Mouse (Mus musculus): Measurements from ENCODE around the gene Gm28038.

Gm28038 gene

DNA sequence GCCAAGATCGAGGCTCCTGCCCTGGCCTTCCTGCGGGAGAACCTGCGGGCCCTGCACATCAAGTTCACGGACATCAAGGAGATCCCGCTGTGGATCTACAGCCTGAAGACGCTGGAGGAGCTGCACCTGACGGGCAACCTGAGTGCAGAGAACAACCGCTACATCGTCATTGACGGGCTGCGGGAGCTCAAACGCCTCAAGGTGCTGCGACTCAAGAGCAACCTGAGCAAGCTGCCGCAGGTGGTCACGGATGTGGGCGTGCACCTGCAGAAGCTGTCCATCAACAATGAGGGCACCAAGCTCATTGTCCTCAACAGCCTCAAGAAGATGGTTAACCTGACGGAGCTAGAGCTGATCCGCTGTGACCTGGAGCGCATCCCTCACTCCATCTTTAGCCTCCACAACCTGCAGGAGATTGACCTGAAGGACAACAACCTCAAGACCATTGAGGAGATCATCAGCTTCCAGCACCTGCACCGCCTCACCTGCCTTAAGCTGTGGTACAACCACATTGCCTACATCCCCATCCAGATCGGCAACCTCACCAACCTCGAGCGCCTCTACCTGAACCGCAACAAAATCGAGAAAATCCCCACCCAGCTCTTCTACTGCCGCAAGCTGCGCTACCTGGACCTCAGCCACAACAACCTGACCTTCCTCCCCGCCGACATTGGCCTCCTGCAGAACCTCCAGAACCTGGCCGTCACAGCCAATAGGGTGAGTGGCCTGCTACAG is 24.1 kb upstream of the Gm28038 start:
- DNase-seq (ENCODE audit: low read depth, low spot score), result peak; percentile 17

GRCm38 (mm10) chr2:30257699-30258460 is 23.0 kb upstream of the Gm28038 start:
- no peak for DNase-seq (ENCODE audit: low read depth, low spot score)

DNA sequence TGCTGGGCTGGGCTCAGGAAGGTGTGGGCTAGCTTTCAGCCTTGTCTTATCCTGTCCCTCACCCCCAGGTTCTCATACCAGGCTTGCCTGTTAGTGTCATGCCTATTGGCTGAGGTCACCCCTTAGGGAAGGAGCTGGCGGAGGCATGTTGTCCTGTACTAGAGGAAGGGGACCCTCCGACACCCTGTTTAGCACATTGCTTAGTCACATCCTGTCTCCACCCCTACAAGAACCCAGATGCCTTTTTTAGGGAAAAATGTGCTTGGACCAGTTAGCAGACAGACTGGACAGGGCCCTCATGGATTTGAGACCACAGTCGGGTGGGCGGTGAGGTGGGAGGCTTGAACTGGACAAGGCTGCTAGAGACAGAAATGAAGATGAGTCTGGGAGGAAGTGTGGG is 22.2 kb upstream of the Gm28038 start:
- DNase-seq (ENCODE audit: low read depth, low spot score), result no peak

DNA sequence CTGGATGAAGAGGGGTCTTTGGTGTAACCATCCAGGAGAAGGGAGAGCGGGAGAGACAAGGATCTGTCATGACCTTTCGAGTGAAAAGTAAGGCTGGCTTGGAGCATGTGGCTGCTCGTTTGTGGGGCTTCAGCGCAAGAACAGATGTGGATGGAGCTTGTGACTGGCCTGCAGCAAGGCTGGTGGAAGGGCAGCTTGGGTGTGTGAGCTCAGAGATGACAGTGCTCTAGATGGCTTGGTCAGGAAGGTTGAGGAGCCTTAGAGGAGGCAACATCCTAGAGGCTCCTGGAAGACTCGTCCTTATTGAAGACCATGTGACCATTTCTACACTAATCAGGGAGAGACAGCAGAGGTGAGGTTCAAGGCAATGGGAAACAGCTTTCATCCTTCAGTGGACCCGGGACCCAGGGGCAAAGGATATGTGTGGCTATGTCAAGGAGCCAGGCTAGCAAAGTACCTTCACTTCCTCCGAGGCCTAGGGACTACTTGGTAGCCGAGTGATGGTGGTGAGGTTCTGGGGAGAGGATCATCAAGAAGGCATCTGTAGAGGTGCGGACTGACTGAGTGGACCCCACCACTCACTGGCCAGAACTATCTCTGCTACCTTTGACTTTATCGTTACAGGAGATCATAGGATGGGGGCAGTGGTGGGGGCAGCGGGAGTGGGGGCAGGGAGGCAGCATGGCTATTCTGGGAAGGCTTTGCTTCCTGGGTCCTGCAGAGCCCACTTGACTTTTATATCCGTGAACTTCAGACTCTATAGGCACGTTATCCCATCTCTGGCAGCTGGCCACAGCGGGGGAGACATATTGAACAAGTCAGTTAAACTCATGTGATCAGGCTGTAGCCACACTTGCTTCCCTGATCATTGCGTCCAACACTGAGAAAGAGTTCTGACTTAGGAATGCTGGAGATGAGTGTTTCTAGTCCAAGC is 21.4 kb upstream of the Gm28038 start:
- no peak for DNase-seq (ENCODE audit: low read depth, low spot score)

DNA sequence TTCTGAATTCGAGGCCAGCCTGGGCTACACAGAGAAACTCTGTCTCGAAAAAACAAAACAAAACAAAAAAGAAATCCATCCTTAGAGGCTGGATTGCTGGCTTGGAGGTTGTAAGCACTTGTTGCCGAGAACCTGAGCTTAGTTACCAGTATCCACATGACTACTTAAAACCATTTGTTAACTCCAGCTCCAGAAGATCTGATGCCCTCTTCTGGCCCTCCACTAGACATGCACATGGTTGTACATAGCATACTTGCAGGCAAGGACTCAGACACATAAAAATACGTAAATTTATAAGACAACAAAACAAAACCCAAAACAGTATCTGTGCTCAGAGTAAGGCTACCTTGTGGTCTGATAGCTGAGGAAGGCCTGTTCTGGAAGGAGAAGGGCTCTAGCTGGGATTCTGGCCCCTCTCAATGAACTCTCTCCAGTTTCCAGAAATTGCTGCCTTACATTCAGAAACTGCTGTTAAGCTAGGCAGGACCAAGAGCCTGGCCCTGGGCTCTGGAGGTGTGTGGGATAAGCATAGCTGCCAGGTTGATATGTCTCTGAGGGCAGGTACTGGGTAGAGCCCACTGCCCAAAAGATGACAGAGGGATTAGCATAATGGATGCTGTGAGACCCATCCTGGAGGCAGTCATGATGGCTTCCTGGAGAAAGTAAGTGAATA is 19.6 kb upstream of the Gm28038 start:
- DNase-seq (ENCODE audit: low read depth, low spot score), result peak; percentile 52

- DNase-seq (ENCODE audit: low read depth, low spot score), result no peak
Measured at GRCm38 (mm10) chr2:30261921-30262839, 18.7 kb upstream of the Gm28038 start.

- no peak for DNase-seq (ENCODE audit: low read depth, low spot score)
Measured at GRCm38 (mm10) chr2:30262840-30263441, 17.9 kb upstream of the Gm28038 start.

DNA sequence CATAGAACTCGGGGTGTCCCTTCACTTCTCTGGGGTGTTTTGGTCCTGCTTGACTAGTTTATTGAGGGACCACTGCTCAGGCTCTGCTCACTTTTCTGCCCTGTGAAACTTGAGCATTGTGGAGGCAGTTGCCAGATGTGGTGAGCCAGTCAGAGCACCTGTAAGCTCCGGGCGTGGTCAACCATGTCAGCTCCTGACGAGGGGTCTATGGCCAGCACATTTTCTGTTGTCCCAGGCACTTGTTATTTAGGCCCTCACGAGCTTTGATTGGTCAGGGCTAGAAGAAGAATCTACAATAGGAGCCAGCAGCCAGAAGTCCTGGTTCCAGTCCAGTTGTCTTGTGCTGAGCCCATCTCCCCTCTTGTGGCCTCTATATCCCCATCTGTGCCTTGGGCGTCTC is 17.0 kb upstream of the Gm28038 start:
- DNase-seq (ENCODE audit: low read depth, low spot score), result no peak

- DNase-seq (ENCODE audit: low read depth, low spot score), result peak; percentile 67
Measured at GRCm38 (mm10) chr2:30264671-30265519, 15.9 kb upstream of the Gm28038 start.

DNA sequence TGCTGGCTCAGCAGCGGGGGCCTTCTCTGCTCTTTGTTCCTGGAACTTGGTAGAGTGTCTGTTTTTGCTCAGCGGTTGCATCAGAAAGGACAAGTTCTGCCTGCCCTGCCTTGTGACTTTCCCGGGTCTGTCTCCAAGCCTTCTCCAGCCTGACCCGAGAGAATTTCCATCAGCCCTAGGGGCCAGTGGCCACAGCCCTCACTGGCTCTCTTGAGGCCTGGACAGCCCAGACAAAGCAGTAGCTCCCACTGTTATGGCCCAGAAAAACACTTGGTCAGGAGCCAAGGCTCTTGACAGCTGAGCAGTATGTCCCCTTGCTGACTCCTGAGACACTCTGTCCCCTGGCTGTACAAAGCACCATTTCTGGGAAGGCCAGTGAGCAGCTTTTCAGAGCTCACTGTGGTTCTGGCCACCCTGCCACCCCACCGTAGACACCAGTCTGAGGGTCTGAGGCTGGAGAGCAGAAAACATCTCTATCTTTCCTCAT is 15.0 kb upstream of the Gm28038 start, which contains the start of gene Phyhd1:
Gene Phyhd1, plus strand, starts transcription at position 437 of the 487 bp plus-strand sequence.
- DNase-seq (ENCODE audit: low read depth, low spot score), result no peak

DNA sequence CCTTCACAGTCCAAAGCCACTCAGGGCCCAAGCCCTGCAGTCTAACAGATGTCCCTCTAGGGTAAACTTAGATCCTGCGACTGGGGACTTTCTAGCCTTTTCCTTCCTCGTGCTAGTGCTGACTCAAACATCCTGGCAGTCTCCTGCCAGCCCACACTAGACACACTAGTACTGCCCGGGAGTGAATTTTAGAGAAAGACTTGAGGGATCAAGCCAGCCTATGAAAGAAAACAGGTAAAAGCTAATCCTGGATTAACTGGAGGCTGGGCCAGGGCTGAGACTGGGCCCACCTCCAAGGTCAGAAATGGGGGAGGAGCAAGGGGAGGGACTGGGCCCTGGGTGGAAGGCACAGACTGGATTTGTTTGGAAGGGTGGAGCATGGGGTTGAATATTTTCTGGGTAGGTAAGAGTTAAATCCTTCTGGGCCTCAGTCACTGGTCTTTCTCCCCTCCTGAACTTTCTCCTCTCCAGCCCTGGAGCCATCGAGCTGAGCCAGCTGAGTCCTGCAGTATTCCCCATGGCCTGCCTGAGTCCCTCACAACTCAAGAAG is 14.4 kb upstream of the Gm28038 start:
- peak; percentile 88 for DNase-seq (ENCODE audit: low read depth, low spot score)

DNA sequence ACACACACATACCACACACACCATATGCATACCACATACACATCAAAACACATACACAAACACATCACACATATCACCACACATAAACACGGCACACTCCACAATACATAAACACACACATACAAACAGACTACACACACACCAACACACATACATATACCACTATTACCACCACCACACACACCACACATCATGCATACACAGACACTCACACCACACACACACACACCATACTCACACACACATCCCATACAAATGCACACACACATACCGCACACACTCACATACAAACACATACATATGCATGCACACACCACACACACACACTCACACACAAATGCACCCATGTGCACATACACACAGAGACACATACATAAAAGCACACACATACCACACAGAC is 13.4 kb upstream of the Gm28038 start:
- no peak for DNase-seq (ENCODE audit: low read depth, low spot score)

- no peak for DNase-seq (ENCODE audit: low read depth, low spot score)
Measured at GRCm38 (mm10) chr2:30268371-30268770, 12.5 kb upstream of the Gm28038 start.

GRCm38 (mm10) chr2:30269241-30269990 is 11.4 kb upstream of the Gm28038 start:
- no peak for DNase-seq (ENCODE audit: low read depth, low spot score)

DNA sequence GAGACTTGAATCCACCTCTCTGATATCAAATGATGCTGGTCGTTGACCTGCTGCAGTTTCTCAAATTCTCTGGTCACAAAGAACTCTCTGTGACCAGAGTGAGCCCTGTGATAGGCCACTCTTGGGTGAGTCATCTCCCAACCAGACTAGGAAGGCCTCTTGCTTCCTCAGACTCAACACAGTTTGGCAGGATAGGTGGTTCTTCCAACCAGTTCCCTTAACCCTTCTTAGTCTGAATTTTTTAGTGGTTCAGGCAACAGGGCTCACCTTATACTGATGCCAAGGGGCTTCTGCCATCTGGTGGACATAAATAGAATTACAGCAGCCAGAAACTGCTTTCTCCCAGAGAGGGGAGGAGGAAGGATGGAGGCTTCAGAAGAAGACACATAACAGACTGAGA is 10.7 kb upstream of the Gm28038 start:
- peak; percentile 79 for DNase-seq (ENCODE audit: low read depth, low spot score)

- DNase-seq (ENCODE audit: low read depth, low spot score), result no peak
Measured at GRCm38 (mm10) chr2:30281651-30282050, 808 bp downstream of the Gm28038 start.

- no peak for DNase-seq (ENCODE audit: low read depth, low spot score)
Measured at GRCm38 (mm10) chr2:30283193-30283592, 2.4 kb downstream of the Gm28038 start.

DNA sequence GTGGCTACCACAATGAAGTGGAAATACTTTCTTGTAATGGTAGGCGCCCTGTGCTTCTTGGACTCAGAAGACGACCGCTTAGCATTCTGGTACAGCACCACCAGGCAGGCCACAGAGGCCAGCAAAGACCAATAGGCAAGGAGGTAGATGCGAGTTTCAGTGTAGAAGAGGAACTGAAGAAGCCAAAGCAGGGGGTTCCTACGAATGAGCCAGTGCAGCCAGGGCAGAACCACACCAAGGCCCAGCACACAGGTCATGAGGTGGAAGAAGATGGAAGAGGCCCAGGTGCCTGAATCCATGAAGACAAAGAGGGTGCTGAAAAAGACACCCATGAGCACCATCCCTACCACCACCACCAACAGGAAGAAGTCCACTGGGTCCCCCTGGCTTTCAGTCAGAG is 4.2 kb downstream of the Gm28038 start:
- DNase-seq (ENCODE audit: low read depth, low spot score), result no peak
